Mouse (Mus musculus): Measurements from ENCODE around the gene Elovl6. TPM values are rescaled to one million over a fixed set of nuclear protein-coding genes. Genes with fewer than 3 reads are reported as not detected.

The Elovl6 gene
- polyA plus RNA-seq, 1 experiment from 2014 or later, result 46.8 TPM

GRCm38 (mm10) chr3:129645409-129645808 lies 113.3 kb downstream of the Elovl6 start:
- DNase-seq (ENCODE audit: low spot score) (no peak), ATAC-seq (ENCODE audit: low FRiP score) (no peak)
- Histone ChIP-seq H3K9ac (ENCODE audit: low read depth, low read length) (no peak overlapping the region), H3K27ac (ENCODE audit: low read depth, low read length) (no peak overlapping the region), H3K36me3 (ENCODE audit: control insufficient read depth, insufficient read depth, low read length) (no peaks in the 10 kb centered on the region), H3K4me2 (replicated peaks; ENCODE audit: low read depth, low read length) (no peak overlapping the region), H3K27me3 (ENCODE audit: control insufficient read depth, insufficient read depth, low read length) (no peaks in the 10 kb centered on the region), H3K4me3 (ENCODE audit: low read depth, low read length) (no peak overlapping the region), H3K9me3 (ENCODE audit: control insufficient read depth, low read length) (no peaks in the 10 kb centered on the region), H3K4me1 (replicated peaks; ENCODE audit: control insufficient read depth, insufficient read depth, low read length) (no peaks in the 10 kb centered on the region; the same call in 1 of the 2 replicates)
- WGBS, result 60% methylated on average over 3 of the region's 3 CpGs

- H3K36me3 ChIP-seq (ENCODE audit: control insufficient read depth, insufficient read depth, low read length), result no peaks in the 10 kb centered on the region
- WGBS, result 90% methylated on average over 5 of the region's 5 CpGs
- H3K27ac ChIP-seq (ENCODE audit: low read depth, low read length), result no peak overlapping the region
- H3K27me3 ChIP-seq (ENCODE audit: control insufficient read depth, insufficient read depth, low read length), result no peaks in the 10 kb centered on the region
- DNase-seq (ENCODE audit: low spot score) (no peak), ATAC-seq (ENCODE audit: low FRiP score) (no peak)
- no peaks in the 10 kb centered on the region; the same call in 1 of the 2 replicates for H3K4me1 ChIP-seq (replicated peaks; ENCODE audit: control insufficient read depth, insufficient read depth, low read length)
- no peaks in the 10 kb centered on the region for H3K9me3 ChIP-seq (ENCODE audit: control insufficient read depth, low read length)
- H3K4me2 ChIP-seq (replicated peaks; ENCODE audit: low read depth, low read length), result no peak overlapping the region
- no peak overlapping the region for H3K4me3 ChIP-seq (ENCODE audit: low read depth, low read length)
- no peak overlapping the region for H3K9ac ChIP-seq (ENCODE audit: low read depth, low read length)
Measured at GRCm38 (mm10) chr3:129646781-129647180, 114.6 kb downstream of the Elovl6 start.

GRCm38 (mm10) chr3:129647312-129647711 lies 115.2 kb downstream of the Elovl6 start:
- DNase-seq (ENCODE audit: low spot score), result no peak
- Histone ChIP-seq H3K27me3 (ENCODE audit: control insufficient read depth, insufficient read depth, low read length) (no peaks in the 10 kb centered on the region), H3K9me3 (ENCODE audit: control insufficient read depth, low read length) (no peaks in the 10 kb centered on the region), H3K9ac (ENCODE audit: low read depth, low read length) (no peak overlapping the region), H3K27ac (ENCODE audit: low read depth, low read length) (no peak overlapping the region), H3K4me1 (replicated peaks; ENCODE audit: control insufficient read depth, insufficient read depth, low read length) (no peaks in the 10 kb centered on the region; the same call in 1 of the 2 replicates), H3K36me3 (ENCODE audit: control insufficient read depth, insufficient read depth, low read length) (no peaks in the 10 kb centered on the region), H3K4me3 (ENCODE audit: low read depth, low read length) (no peak overlapping the region), H3K4me2 (replicated peaks; ENCODE audit: low read depth, low read length) (no peak overlapping the region)
- 87% methylated on average over 10 of the region's 10 CpGs for WGBS
- ATAC-seq (ENCODE audit: low FRiP score), result no peak; the same call in 1 of the 2 replicates

- H3K36me3 ChIP-seq (ENCODE audit: control insufficient read depth, insufficient read depth, low read length), result no peaks in the 10 kb centered on the region
- ATAC-seq (ENCODE audit: low FRiP score) (no peak), DNase-seq (ENCODE audit: low spot score) (no peak)
- no peak overlapping the region for H3K9ac ChIP-seq (ENCODE audit: low read depth, low read length)
- no peak overlapping the region for H3K4me3 ChIP-seq (ENCODE audit: low read depth, low read length)
- no peak overlapping the region for H3K27ac ChIP-seq (ENCODE audit: low read depth, low read length)
- no peaks in the 10 kb centered on the region; the same call in 1 of the 2 replicates for H3K4me1 ChIP-seq (replicated peaks; ENCODE audit: control insufficient read depth, insufficient read depth, low read length)
- 75% methylated on average over 5 of the region's 5 CpGs for WGBS
- H3K27me3 ChIP-seq (ENCODE audit: control insufficient read depth, insufficient read depth, low read length), result no peaks in the 10 kb centered on the region
- H3K4me2 ChIP-seq (replicated peaks; ENCODE audit: low read depth, low read length), result no peak overlapping the region
- H3K9me3 ChIP-seq (ENCODE audit: control insufficient read depth, low read length), result no peaks in the 10 kb centered on the region
Measured at GRCm38 (mm10) chr3:129648598-129648997, 116.4 kb downstream of the Elovl6 start.

- Histone ChIP-seq H3K4me1 (replicated peaks; ENCODE audit: control insufficient read depth, insufficient read depth, low read length) (no peaks in the 10 kb centered on the region; the same call in 1 of the 2 replicates), H3K27ac (ENCODE audit: low read depth, low read length) (no peak overlapping the region), H3K9ac (ENCODE audit: low read depth, low read length) (no peak overlapping the region), H3K4me3 (ENCODE audit: low read depth, low read length) (no peak overlapping the region), H3K36me3 (ENCODE audit: control insufficient read depth, insufficient read depth, low read length) (no peaks in the 10 kb centered on the region), H3K9me3 (ENCODE audit: control insufficient read depth, low read length) (no peaks in the 10 kb centered on the region), H3K27me3 (ENCODE audit: control insufficient read depth, insufficient read depth, low read length) (no peaks in the 10 kb centered on the region), H3K4me2 (replicated peaks; ENCODE audit: low read depth, low read length) (no peak overlapping the region)
- ATAC-seq (ENCODE audit: low FRiP score) (no peak), DNase-seq (ENCODE audit: low spot score) (no peak)
- WGBS, result 74% methylated on average over 8 of the region's 8 CpGs
Measured at GRCm38 (mm10) chr3:129649586-129650292, 117.6 kb downstream of the Elovl6 start.

- Histone ChIP-seq H3K4me3 (ENCODE audit: low read depth, low read length) (no peak overlapping the region), H3K36me3 (ENCODE audit: control insufficient read depth, insufficient read depth, low read length) (no peaks in the 10 kb centered on the region), H3K4me2 (replicated peaks; ENCODE audit: low read depth, low read length) (no peak overlapping the region), H3K9ac (ENCODE audit: low read depth, low read length) (no peak overlapping the region), H3K27me3 (ENCODE audit: control insufficient read depth, insufficient read depth, low read length) (no peaks in the 10 kb centered on the region), H3K9me3 (ENCODE audit: control insufficient read depth, low read length) (no peaks in the 10 kb centered on the region), H3K27ac (ENCODE audit: low read depth, low read length) (no peak overlapping the region), H3K4me1 (replicated peaks; ENCODE audit: control insufficient read depth, insufficient read depth, low read length) (no peaks in the 10 kb centered on the region; the same call in 1 of the 2 replicates)
- DNase-seq (ENCODE audit: low spot score), result no peak
- no peak for ATAC-seq (ENCODE audit: low FRiP score)
Measured at GRCm38 (mm10) chr3:129650293-129650612, 118.1 kb downstream of the Elovl6 start.

GRCm38 (mm10) chr3:129650931-129651330 lies 118.8 kb downstream of the Elovl6 start:
- Histone ChIP-seq H3K36me3 (ENCODE audit: control insufficient read depth, insufficient read depth, low read length) (no peaks in the 10 kb centered on the region), H3K4me1 (replicated peaks; ENCODE audit: control insufficient read depth, insufficient read depth, low read length) (no peaks in the 10 kb centered on the region), H3K9me3 (ENCODE audit: control insufficient read depth, low read length) (no peaks in the 10 kb centered on the region), H3K4me2 (replicated peaks; ENCODE audit: low read depth, low read length) (no peak overlapping the region), H3K27ac (ENCODE audit: low read depth, low read length) (no peak overlapping the region), H3K9ac (ENCODE audit: low read depth, low read length) (no peak overlapping the region), H3K27me3 (ENCODE audit: control insufficient read depth, insufficient read depth, low read length) (no peaks in the 10 kb centered on the region), H3K4me3 (ENCODE audit: low read depth, low read length) (no peak overlapping the region)
- DNase-seq (ENCODE audit: low spot score), result no peak
- no peak for ATAC-seq (ENCODE audit: low FRiP score)
- 16% methylated on average over 1 of the region's 1 CpGs for WGBS

GRCm38 (mm10) chr3:129651765-129652164 lies 119.6 kb downstream of the Elovl6 start:
- 90% methylated on average over 8 of the region's 8 CpGs for WGBS
- Histone ChIP-seq H3K27ac (ENCODE audit: low read depth, low read length) (no peak overlapping the region), H3K4me2 (replicated peaks; ENCODE audit: low read depth, low read length) (no peak overlapping the region), H3K4me1 (replicated peaks; ENCODE audit: control insufficient read depth, insufficient read depth, low read length) (no peaks in the 10 kb centered on the region), H3K36me3 (ENCODE audit: control insufficient read depth, insufficient read depth, low read length) (no peaks in the 10 kb centered on the region), H3K4me3 (ENCODE audit: low read depth, low read length) (no peak overlapping the region), H3K9ac (ENCODE audit: low read depth, low read length) (no peak overlapping the region), H3K27me3 (ENCODE audit: control insufficient read depth, insufficient read depth, low read length) (no peaks in the 10 kb centered on the region), H3K9me3 (ENCODE audit: control insufficient read depth, low read length) (no peaks in the 10 kb centered on the region)
- ATAC-seq (ENCODE audit: low FRiP score) (no peak), DNase-seq (ENCODE audit: low spot score) (no peak)

GRCm38 (mm10) chr3:129652476-129652875 lies 120.3 kb downstream of the Elovl6 start:
- Histone ChIP-seq H3K27ac (ENCODE audit: low read depth, low read length) (no peak overlapping the region), H3K9ac (ENCODE audit: low read depth, low read length) (no peak overlapping the region), H3K9me3 (ENCODE audit: control insufficient read depth, low read length) (no peaks in the 10 kb centered on the region), H3K4me1 (replicated peaks; ENCODE audit: control insufficient read depth, insufficient read depth, low read length) (no peaks in the 10 kb centered on the region), H3K36me3 (ENCODE audit: control insufficient read depth, insufficient read depth, low read length) (no peaks in the 10 kb centered on the region), H3K4me2 (replicated peaks; ENCODE audit: low read depth, low read length) (no peak overlapping the region), H3K4me3 (ENCODE audit: low read depth, low read length) (no peak overlapping the region), H3K27me3 (ENCODE audit: control insufficient read depth, insufficient read depth, low read length) (no peaks in the 10 kb centered on the region)
- 88% methylated on average over 4 of the region's 4 CpGs for WGBS
- ATAC-seq (ENCODE audit: low FRiP score), result no peak
- DNase-seq (ENCODE audit: low spot score), result no peak
